Mouse (Mus musculus) hindbrain, embryonic 13.5 days (tissue): Measurements from ENCODE around the gene Frmd5. TPM values are rescaled to one million over a fixed set of nuclear protein-coding genes. Genes with fewer than 3 reads are reported as not detected.
"Not testable (repeated sequence)": the region's sequence is repeated elsewhere in the genome, so short reads cannot be mapped to it uniquely, and the experiment has no call there.

Experiments
- ATAC-seq: fragments of 200-750 bp; cut with Nextera tagmentation; 2 replicates; pipeline ENCODE4 v1.8.0; 2017; ENCODE audit warnings: moderate TSS enrichment; ENCODE audit not compliant: low FRiP score
- H3K27ac ChIP-seq: fragments of 300-500 bp; sonication (generic); 2 replicates; pipeline ENCODE4 v1.5.1; 2015; ENCODE audit warnings: inconsistent platforms, mild to moderate bottlenecking, moderate library complexity
- H3K27me3 ChIP-seq: fragments of 300-500 bp; sonication (generic); 2 replicates; pipeline ENCODE4 v1.6.1; 2015; ENCODE audit warnings: mild to moderate bottlenecking, inconsistent platforms
- H3K36me3 ChIP-seq: fragments of 300-500 bp; sonication (generic); 2 replicates; pipeline ENCODE4 v1.6.1; 2015; ENCODE audit warnings: mild to moderate bottlenecking, inconsistent platforms
- H3K4me1 ChIP-seq: fragments of 300-500 bp; sonication (generic); replicated peaks from 2 replicates; pipeline ENCODE4 v1.6.1; 2015; ENCODE audit warnings: inconsistent platforms
- H3K4me2 ChIP-seq: fragments of 300-500 bp; sonication (generic); 2 replicates; pipeline ENCODE4 v1.6.1; 2015; ENCODE audit warnings: inconsistent platforms, mild to moderate bottlenecking, moderate library complexity
- H3K4me3 ChIP-seq: fragments of 300-500 bp; sonication (generic); 2 replicates; pipeline ENCODE4 v1.5.1; 2015; ENCODE audit warnings: mild to moderate bottlenecking, inconsistent platforms
- H3K9ac ChIP-seq: fragments of 300-500 bp; sonication (generic); 2 replicates; pipeline ENCODE4 v1.6.1; 2015; ENCODE audit warnings: mild to moderate bottlenecking, inconsistent platforms
- H3K9me3 ChIP-seq: fragments of 300-500 bp; sonication (generic); 2 replicates; pipeline ENCODE4 v1.6.1; 2016; ENCODE audit warnings: inconsistent platforms
- WGBS: fragments of 180-500 bp; shearing (Covaris S2); methylation state at CpG from one replicate; pipeline ENCODE4 v1.1.7; 2015; 5-methylcytosine and 5-hydroxymethylcytosine counted together
- polyA plus RNA-seq: library from polyadenylated mRNA; unstranded; fragments of >200 nt; fragmentation: Nextera tagmentation; extraction: Ambion mirVana; gene quantifications from 2 replicates; pipeline ENCODE4 v1.2.1, GENCODE M21; 2015

Frmd5 gene
- polyA plus RNA-seq, 1 experiment from 2014 or later: 33.0 TPM

DNA sequence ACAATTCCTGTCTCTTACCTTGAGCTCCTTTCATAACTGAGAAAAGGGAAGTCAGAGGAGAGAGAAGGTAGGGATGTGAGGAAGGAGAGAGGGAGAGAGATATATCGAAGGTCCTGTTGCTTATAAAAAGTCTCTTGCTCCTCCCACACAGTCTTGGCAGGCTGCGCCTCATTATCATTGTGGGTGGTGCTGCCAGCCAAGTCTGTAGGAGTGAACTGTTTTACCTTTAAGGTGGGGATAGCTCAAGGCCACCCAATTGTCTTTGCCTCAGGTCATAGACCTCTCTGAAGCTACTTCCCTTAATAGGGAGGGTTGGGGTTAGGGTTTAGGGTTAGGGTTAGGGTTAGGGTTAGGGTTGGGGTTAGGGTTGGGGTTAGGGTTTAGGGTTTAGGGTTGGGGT lies 284.9 kb downstream of the Frmd5 start:
- no peak overlapping the region for H3K4me2 ChIP-seq
- H3K4me1 ChIP-seq: no peaks in the 10 kb centered on the region
- H3K27ac ChIP-seq: no peak overlapping the region
- H3K4me3 ChIP-seq: no peak overlapping the region
- H3K9me3 ChIP-seq: no peaks in the 10 kb centered on the region
- WGBS: 94% methylated on average over 2 of the region's 2 CpGs
- H3K9ac ChIP-seq: no peak overlapping the region
- peaks cover 16% of the 10 kb centered on the region for H3K36me3 ChIP-seq
- no peaks in the 10 kb centered on the region for H3K27me3 ChIP-seq
- ATAC-seq: no peak

DNA sequence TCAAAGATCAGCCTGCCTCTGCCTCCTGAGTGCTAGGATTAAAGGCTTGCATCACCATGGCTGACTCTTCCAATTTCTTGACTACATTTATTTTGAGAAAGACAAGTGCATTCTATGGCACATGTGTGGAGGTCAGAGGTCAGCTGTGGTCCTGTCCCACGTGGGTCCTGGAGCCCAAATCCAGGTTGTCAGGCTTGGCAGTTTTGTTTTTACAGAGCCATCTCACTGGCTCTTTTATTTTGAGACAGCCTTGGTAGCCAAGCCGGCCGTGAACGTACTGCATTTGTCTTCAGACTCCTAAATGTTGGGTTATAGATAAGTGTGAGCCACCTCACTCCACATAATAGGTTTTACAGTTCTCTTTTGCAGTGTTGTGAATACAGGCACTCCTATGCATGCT lies 288.2 kb downstream of the Frmd5 start:
- not testable (repeated sequence) for H3K27me3 ChIP-seq, H3K4me1 ChIP-seq, H3K27ac ChIP-seq, H3K9me3 ChIP-seq, H3K4me2 ChIP-seq, H3K9ac ChIP-seq, ATAC-seq, H3K4me3 ChIP-seq
- WGBS: 92% methylated on average over 4 of the region's 4 CpGs
- peaks cover 10% of the 10 kb centered on the region for H3K36me3 ChIP-seq

DNA sequence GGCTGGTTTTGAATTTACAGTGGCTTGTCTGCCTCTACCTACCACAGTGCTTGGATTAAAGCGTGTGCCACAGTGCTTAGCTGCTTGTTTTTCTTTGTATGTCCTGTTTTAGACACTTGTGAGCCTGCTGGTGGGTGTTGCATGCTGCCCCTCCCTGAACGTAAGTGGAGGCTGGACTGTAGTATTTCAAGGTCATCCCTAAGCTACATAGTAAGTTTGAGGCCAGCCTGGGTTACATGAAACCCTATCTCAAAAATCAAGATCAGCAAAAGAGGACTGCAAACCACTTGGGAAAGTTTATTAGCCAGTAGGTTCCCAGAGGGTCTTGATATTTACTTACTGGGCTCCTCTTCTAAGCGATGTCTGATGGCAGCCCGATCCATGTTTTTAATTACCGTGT lies 288.8 kb downstream of the Frmd5 start:
- no peak for ATAC-seq
- no peak overlapping the region for H3K4me3 ChIP-seq
- no peak overlapping the region for H3K27ac ChIP-seq
- peaks cover 10% of the 10 kb centered on the region for H3K36me3 ChIP-seq
- WGBS: 97% methylated on average over 5 of the region's 5 CpGs
- H3K27me3 ChIP-seq: no peaks in the 10 kb centered on the region
- H3K4me1 ChIP-seq: no peaks in the 10 kb centered on the region
- no peak overlapping the region for H3K4me2 ChIP-seq
- H3K9me3 ChIP-seq: no peaks in the 10 kb centered on the region
- H3K9ac ChIP-seq: no peak overlapping the region

DNA sequence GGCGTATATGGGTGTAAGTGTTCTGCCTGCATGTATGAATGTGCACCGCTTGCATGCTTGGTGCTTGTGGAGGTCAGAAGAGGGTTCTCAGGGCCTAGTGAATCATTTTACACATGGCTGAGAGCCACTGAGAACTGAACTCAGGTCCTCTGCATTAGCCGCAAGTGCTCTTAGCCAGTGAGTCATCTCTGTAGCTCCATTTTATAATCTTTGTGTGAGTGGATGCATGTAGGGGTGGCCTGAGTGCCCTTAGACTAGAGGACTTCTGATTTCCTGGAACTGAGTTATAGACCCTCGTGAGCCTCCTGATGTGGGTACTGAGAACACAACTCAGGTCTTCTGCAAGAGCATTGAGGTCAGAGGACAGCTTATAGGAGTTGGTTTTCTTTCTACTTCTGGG lies 292.7 kb downstream of the Frmd5 start:
- 95% methylated on average over 4 of the region's 4 CpGs for WGBS
- Histone ChIP-seq H3K9ac (no peak overlapping the region), H3K9me3 (no peaks in the 10 kb centered on the region), H3K4me3 (no peak overlapping the region), H3K27ac (no peak overlapping the region), H3K36me3 (peaks cover 11% of the 10 kb centered on the region), H3K4me2 (no peak overlapping the region), H3K4me1 (0 out of 2 replicates have a peak, but pooled peaks cover 5% of the 10 kb centered on the region), H3K27me3 (no peaks in the 10 kb centered on the region)
- ATAC-seq: no peak

DNA sequence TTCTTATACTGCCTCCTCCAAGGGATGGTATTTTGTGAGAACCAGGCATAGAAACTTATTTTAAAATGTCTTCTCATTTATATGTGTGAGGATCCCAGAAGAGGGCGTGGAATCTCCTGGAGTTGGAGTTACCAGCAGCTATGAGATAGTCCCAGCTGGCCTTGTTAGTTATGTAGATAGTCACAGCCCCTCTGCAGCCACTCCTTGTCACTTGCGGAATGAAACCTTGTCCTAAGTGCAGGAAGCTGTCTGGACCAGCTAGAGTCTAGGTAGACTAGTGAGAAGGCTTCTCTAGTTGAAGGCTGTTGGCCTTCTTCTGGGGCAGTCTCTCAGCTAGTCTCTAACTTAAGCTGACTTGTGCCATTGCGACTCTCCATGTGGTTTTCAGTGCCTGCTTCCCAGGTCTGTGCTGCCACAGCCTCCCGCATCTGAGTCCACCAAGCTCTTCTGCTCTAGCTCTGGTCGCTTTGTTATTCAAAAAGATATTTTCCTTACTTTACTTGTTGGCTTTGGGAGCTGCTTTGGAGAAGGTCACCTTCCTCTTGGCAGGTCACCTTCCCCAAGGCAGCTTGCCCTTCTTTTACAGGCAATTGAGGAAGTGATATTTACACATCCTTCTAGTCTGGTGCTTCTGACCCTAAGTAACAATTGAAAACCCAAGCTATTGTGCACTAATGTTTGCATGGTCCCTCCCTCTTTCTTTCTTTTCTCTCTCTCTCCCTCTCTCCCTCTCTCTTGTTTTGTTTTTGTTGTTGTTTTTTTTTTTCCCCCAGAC lies 293.7 kb downstream of the Frmd5 start:
- 95% methylated on average over 5 of the region's 5 CpGs for WGBS
- ATAC-seq: not testable (repeated sequence)

DNA sequence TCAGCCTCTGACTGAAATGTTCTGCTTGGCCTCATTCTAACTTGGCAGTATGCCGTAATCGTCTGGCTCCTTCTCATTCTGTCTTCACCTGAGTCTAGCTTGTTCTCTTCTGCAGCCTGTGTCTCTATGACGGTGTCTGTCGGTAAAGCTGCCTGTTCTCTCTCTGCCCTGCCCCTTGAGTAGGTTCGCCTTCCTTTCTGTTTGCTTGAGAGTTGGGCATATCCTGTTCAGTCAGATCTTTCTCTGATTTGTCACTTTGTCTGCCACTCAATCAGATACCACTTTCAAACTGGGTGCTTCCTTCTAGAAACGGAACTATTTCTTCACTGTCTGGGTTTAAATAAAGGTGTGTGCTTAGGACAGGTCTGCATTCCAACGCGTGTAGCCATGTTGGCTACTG lies 295.5 kb downstream of the Frmd5 start:
- no peak overlapping the region for H3K27ac ChIP-seq
- no peak overlapping the region for H3K4me3 ChIP-seq
- WGBS: 94% methylated on average over 8 of the region's 8 CpGs
- H3K9me3 ChIP-seq: no peaks in the 10 kb centered on the region
- peaks cover 6% of the 10 kb centered on the region for H3K36me3 ChIP-seq
- H3K4me1 ChIP-seq: peaks cover 18% of the 10 kb centered on the region
- ATAC-seq: no peak
- no peak overlapping the region for H3K4me2 ChIP-seq
- no peak overlapping the region for H3K9ac ChIP-seq
- H3K27me3 ChIP-seq: no peaks in the 10 kb centered on the region

More for the DNA sequence above, 293.7 kb downstream of the Frmd5 start:
- H3K4me2 ChIP-seq, H3K9ac ChIP-seq, H3K4me1 ChIP-seq, H3K9me3 ChIP-seq, H3K27me3 ChIP-seq, H3K4me3 ChIP-seq, H3K27ac ChIP-seq: not testable (repeated sequence)
- peaks cover 11% of the 10 kb centered on the region for H3K36me3 ChIP-seq

DNA sequence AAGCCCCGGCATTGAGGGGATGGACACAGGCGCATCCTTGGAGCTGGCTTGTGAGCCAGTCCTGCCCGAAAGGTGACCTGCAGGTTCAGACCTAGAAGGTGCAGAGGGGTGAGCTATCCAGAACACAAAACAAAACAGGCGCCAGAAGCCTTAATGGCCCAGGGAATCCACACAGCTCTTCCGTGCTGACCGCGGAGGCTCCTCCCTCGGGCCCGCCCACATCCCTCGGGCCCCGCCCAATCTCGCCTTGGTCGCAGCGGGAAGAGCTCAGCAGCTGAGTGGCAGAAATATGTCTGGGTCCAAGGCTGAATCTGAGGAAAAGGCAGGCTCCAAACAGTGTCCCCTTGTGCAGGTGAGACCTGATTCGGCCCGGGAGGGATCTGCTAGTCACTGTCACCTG lies 297.3 kb downstream of the Frmd5 start:
- peak overlapping the region; percentile 27 for H3K4me3 ChIP-seq
- no peak overlapping the region for H3K27ac ChIP-seq
- peak overlapping the region; percentile 47 for H3K4me2 ChIP-seq
- H3K27me3 ChIP-seq: no peaks in the 10 kb centered on the region
- H3K4me1 ChIP-seq: peaks cover 26% of the 10 kb centered on the region
- H3K9me3 ChIP-seq: no peaks in the 10 kb centered on the region
- peak overlapping the region; percentile 53 for H3K9ac ChIP-seq
- peak; percentile 30; the same call in 1 of the 2 replicates for ATAC-seq
- WGBS: 28% methylated on average over 16 of the region's 16 CpGs
- peaks cover 8% of the 10 kb centered on the region for H3K36me3 ChIP-seq

DNA sequence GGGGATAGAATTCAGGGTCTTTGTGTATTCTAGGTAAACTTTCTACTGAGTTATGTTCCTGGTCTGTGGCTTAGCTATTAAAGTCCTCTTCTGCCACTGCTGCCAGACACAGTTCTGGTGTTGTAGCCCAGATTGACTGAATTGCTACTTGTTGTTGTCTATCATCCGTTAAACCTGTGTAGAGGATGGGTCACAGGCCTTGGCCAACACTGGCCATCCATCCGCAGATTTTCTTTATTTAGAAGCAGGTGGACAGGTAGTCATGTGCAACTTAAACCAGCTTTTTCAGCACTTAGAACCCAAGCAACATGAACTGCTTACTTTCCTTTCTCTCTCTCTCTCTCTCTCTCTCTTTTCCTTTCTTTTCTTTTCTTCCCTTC lies 298.9 kb downstream of the Frmd5 start:
- Histone ChIP-seq H3K4me3 (peak overlapping the region; percentile 62; the same call in 1 of the 2 replicates), H3K36me3 (peaks cover 18% of the 10 kb centered on the region), H3K4me2 (peak overlapping the region; percentile 84), H3K9me3 (no peaks in the 10 kb centered on the region), H3K4me1 (peaks cover 29% of the 10 kb centered on the region), H3K27ac (no peak overlapping the region), H3K9ac (peak overlapping the region; percentile 74; the same call in 1 of the 2 replicates), H3K27me3 (no peaks in the 10 kb centered on the region)
- no peak for ATAC-seq
- WGBS: 94% methylated on average over 2 of the region's 2 CpGs

DNA sequence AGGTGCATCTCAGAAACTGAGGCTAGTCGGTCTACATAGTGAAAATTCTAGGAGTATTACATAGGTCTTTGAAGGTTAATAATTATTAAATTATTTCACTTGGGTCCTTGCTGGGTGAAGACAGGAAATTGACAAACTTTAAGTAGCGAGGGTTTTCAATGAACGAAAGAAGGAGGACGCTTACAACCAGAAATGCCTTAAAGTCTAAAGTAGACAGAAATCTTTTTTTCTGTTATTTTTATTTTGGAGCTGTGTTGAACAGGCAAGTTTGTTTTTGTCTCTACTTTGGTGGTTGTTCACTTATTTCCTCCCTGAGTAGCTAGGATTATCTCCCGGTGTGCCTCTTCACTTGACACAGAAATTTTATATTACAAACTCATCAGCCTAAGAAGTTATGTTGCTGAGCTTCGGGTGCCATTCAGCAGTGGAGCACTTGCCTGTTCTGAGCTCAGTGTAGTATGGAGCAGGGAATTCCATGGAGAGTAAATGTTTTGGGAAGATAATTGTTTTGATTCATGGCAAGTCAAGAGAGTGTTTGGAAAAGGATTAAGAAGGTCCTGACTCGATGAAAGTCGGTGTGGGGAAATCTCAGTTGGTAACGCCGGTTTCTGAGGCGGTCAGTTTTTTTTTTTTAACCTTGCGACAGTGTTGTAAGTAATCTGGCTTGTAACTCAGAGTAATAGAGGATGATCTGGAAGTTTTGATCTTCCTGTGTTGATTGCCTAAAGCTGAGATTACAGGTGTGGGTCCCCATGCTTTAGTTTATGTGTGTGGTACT lies 299.5 kb downstream of the Frmd5 start:
- Histone ChIP-seq H3K4me1 (peaks cover 29% of the 10 kb centered on the region), H3K36me3 (peaks cover 18% of the 10 kb centered on the region), H3K9ac (peak overlapping the region; percentile 74), H3K27me3 (no peaks in the 10 kb centered on the region), H3K4me2 (peak overlapping the region; percentile 84), H3K9me3 (no peaks in the 10 kb centered on the region), H3K4me3 (peak overlapping the region; percentile 62), H3K27ac (no peak overlapping the region)
- ATAC-seq: no peak
- 28% methylated on average over 12 of the region's 12 CpGs for WGBS

DNA sequence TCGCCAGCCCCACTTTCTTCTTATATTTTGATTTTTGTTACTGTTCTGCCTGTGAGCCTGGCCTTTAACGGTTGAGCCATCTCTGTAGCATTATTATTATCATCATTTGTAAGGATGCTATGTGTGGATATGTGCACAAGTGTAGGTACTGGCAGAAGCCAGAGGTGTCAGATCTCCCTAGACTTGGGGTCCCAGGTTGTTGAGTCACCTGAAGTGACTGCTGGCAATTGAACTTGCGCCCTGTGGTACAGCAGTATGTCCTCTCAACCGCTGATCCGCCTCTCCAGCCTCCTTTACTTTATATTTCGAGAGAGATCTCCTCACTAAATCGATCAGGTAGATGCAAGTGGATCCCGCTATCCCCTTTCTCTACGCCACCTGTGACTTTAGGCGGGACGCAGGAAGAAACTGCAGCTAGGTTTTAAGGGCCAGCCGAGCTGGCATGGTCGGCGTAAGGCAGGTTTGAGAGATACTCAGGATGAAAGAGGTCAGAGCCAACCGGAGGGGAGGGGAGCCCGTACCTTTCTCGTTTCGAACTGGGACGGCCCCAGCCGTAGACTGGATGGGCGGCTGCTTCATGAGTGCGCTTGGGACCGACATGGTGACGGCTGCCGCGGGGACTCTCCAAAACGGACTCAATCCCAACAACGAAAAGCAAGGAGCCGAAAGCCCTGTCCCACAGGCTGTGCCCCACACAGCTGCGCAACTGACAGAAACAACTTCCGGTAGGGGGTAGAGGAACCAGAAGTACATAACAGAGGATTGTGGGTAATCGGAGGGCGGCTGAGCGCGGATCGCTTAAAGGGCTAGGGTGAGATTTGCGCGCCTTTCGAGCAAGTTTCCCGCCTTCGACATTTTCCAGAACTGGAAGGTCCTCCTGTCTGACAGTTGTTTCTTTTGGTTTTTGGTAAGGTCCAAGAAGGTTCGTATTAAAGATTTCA lies 300.7 kb downstream of the Frmd5 start, which contains the start of the genes Mfap1a and Wdr76:
TSS of gene Mfap1a (minus strand) at position 724 of the 941 bp plus-strand sequence.
TSS of gene Wdr76 (plus strand) at position 782 of the 941 bp plus-strand sequence.
- peak; percentile 93 for ATAC-seq
- WGBS: 5% methylated on average over 42 of the region's 42 CpGs
- H3K27me3 ChIP-seq, H3K9me3 ChIP-seq: not testable (repeated sequence)
- Histone ChIP-seq H3K36me3 (peaks cover 15% of the 10 kb centered on the region), H3K4me2 (peak within 1 kb of the TSS; percentile 84), H3K9ac (peak within 1 kb of the TSS; percentile 74), H3K4me3 (peak within 1 kb of the TSS; percentile 62), H3K4me1 (peaks cover 29% of the 10 kb centered on the region), H3K27ac (peak within 1 kb of the TSS; percentile 77)

DNA sequence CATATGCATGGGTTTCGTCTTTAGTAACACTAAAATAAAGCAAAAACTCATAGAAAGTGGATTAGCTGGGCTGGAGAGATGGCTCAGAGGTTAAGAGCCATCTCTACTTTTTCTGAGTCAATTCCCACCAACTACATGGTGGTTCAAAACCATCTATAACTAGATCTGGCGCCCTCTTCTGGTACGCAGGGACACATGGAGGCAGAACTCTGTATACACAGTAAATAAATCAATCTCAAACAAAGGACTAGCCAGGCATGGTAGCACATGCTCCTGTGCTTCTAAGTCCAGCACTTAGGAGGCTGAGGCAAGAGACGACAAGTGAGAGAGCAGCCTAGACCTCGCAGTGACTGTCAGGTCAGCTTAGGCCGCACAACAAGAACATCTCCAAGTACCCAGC lies 305.3 kb downstream of the Frmd5 start:
- ATAC-seq, H3K27ac ChIP-seq: not testable (repeated sequence)

More for the DNA sequence above, 305.3 kb downstream of the Frmd5 start:
- not testable (repeated sequence) for H3K9me3 ChIP-seq, H3K4me2 ChIP-seq, H3K9ac ChIP-seq, H3K27me3 ChIP-seq, H3K4me3 ChIP-seq
- Histone ChIP-seq H3K4me1 (peaks cover 11% of the 10 kb centered on the region), H3K36me3 (peaks cover 12% of the 10 kb centered on the region)
- 83% methylated on average over 1 of the region's 6 CpGs for WGBS
